Mouse (Mus musculus) MEL (cell line): ENCODE measurements around the gene Gm498.

Experiments
- BHLHE40 ChIP-seq: IDR thresholded peaks from 2 replicates; pipeline ENCODE4 v1.6.1; 2012; ENCODE audit warnings: low read depth, mild to moderate bottlenecking, inconsistent platforms, low read length, improper control_type of control experiment, borderline replicate concordance
- CHD1 ChIP-seq: IDR thresholded peaks from 2 replicates; pipeline ENCODE4 v1.6.1; 2012; ENCODE audit warnings: low read depth, mild to moderate bottlenecking, inconsistent platforms, low read length, improper control_type of control experiment
- CTCF ChIP-seq, 3 experiments: IDR thresholded peaks in 2 of 3; conservative IDR thresholded peaks in 1 of 3; 2 replicates each; pipeline ENCODE4 v1.5.1; 2011 to 2012; ENCODE audit warnings: low read length in 3 of 3, low read depth in 2 of 3, mild to moderate bottlenecking in 2 of 3, improper control_type of control experiment in 1 of 3, inconsistent platforms in 1 of 3, mixed read lengths in 1 of 3, moderate library complexity in 1 of 3; ENCODE audit not compliant: control insufficient read depth in 1 of 3, insufficient read depth in 1 of 3, poor library complexity in 1 of 3, severe bottlenecking in 1 of 3
- MAX ChIP-seq: IDR thresholded peaks from 2 replicates; pipeline ENCODE4 v1.6.1; 2011; ENCODE audit warnings: low read length, improper control_type of control experiment
- MAZ ChIP-seq: IDR thresholded peaks from 2 replicates; pipeline ENCODE4 v1.6.1; 2012; ENCODE audit warnings: low read depth, mild to moderate bottlenecking, inconsistent platforms, low read length, improper control_type of control experiment
- POLR2A ChIP-seq, 2 experiments: IDR thresholded peaks; 2 replicates each; pipeline ENCODE4 v1.6.1; 2011 to 2012; ENCODE audit warnings: low read length in 2 of 2, mild to moderate bottlenecking in 2 of 2, control low read depth in 1 of 2, improper control_type of control experiment in 1 of 2, low read depth in 1 of 2, moderate library complexity in 1 of 2; ENCODE audit not compliant: control insufficient read depth in 1 of 2, insufficient read depth in 1 of 2, poor library complexity in 1 of 2
- POLR2AphosphoS2 ChIP-seq: IDR thresholded peaks from 2 replicates; pipeline ENCODE4 v1.6.1; 2011; ENCODE audit warnings: low read length, improper control_type of control experiment
- ZC3H11A ChIP-seq: IDR thresholded peaks from 2 replicates; pipeline ENCODE4 v1.6.1; 2012; ENCODE audit warnings: low read depth, mild to moderate bottlenecking, inconsistent platforms, low read length, improper control_type of control experiment
- ZMIZ1 ChIP-seq: IDR thresholded peaks from 2 replicates; pipeline ENCODE4 v1.6.1; 2012; ENCODE audit warnings: low read depth, mild to moderate bottlenecking, inconsistent platforms, low read length, improper control_type of control experiment, moderate library complexity
- ZNF384 ChIP-seq: IDR thresholded peaks from 2 replicates; pipeline ENCODE4 v1.6.1; 2012; ENCODE audit warnings: low read depth, mild to moderate bottlenecking, inconsistent platforms, low read length, improper control_type of control experiment

DNA sequence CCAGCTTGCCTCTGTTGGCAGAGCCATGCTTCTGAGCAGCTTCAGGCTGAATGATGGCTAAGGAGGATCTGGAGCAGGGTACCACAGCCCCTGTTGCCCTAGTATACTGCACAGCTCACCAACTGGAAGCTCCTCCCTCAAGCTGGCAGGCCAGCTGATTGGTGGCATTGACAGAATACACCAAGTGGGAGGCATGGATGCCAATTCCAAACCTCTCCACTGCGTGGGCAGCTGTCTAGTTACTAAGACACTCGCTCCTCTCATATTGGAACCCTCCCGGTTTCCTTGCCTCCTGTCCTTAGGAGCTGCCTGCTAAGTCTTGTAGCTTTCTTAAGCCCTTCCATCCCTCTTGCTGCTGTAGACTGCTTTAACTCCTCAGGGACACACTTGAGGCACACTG lies 39.0 kb downstream of the Gm498 start:
- TF ChIP-seq ZNF384 (no peak), CHD1 (no peak), MAX (no peak), POLR2A (IDR thresholded peaks at IDR 0.05; ENCODE audit: control insufficient read depth in 1 of 2, insufficient read depth in 1 of 2, low read depth in 1 of 2, low read length in 2 of 2, poor library complexity in 1 of 2) (no peak), POLR2AphosphoS2 (no peak), ZC3H11A (no peak), CTCF (IDR thresholded peaks at IDR 0.05 in 2 of 3, conservative IDR thresholded peaks at IDR 0.05 in 1 of 3; ENCODE audit: control insufficient read depth in 1 of 3, insufficient read depth in 1 of 3, low read depth in 2 of 3, low read length in 3 of 3, poor library complexity in 1 of 3, severe bottlenecking in 1 of 3) (no peak), MAZ (no peak), BHLHE40 (no peak), ZMIZ1 (no peak)
